Mouse (Mus musculus): ENCODE measurements at regions not wholly inside any gene's neighbourhood (a gene's known extent, or its start where the extent isn't known, plus 50 kb on each side); places are given as distances from the start of the nearest gene placed in this dataset.

DNA sequence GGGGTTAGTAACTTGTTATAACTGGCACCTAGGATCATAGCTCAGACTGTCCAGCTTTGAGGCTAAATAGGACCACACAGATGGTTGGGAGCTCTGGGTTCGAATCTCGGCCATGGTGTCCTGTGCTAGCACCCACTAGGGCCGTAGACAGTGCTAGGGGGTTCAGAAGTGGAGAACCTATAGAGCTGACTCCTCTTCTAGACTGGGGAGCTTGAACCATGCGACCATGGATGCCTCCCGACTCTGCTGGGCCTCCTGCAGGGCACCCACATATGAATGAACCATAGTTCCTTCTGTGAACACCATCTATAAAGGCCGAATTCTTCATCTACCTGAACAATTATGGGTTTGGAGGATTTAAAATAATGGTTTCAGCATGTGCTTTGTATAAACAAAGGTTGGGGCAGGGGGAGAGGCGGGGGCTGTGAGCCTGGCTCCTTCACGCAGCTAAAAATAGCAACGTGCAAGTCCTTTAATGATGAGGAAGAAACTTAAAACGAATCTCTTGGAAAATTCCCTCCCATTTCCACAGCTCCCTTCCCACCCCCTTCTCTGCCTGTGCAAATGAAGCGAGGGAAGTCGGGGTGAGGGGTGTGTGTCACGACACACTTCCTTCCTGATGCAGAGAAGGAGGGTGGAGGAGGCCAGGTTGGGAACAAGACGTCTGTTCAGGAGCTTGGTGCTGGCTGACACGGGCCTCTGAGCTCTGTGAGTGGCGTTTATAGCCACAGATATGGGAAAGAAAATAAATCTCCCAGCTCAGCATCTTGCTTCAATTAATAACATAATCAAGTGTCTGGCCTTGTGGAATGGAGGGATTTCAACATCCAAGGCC lies 71.6 kb downstream of the Syf2 start:
- no peak overlapping the region for H3K4me3 ChIP-seq (ENCODE audit: low read length)
- H3K36me3 ChIP-seq (ENCODE audit: control insufficient read depth, insufficient read depth, low read length) = no peaks in the 10 kb centered on the region
- no peak overlapping the region for H3K9ac ChIP-seq (ENCODE audit: low read depth, low read length)
- H3K27me3 ChIP-seq (ENCODE audit: control insufficient read depth, insufficient read depth, low read length) = no peaks in the 10 kb centered on the region
- 36% methylated on average over 16 of the region's 16 CpGs for WGBS
- peak; percentile 79; the same call in 1 of the 2 replicates for ATAC-seq (ENCODE audit: low FRiP score, low TSS enrichment)
- H3K4me2 ChIP-seq (replicated peaks; ENCODE audit: low read depth, low read length) = no peak overlapping the region
- no peaks in the 10 kb centered on the region for H3K9me3 ChIP-seq (ENCODE audit: control insufficient read depth, low read length)
- H3K4me1 ChIP-seq (ENCODE audit: control insufficient read depth, insufficient read depth, low read length) = peaks cover 3% of the 10 kb centered on the region; the same call in 1 of the 2 replicates
- peak overlapping the region; percentile 21; the same call in 1 of the 2 replicates for H3K27ac ChIP-seq (ENCODE audit: low read depth, low read length)

DNA sequence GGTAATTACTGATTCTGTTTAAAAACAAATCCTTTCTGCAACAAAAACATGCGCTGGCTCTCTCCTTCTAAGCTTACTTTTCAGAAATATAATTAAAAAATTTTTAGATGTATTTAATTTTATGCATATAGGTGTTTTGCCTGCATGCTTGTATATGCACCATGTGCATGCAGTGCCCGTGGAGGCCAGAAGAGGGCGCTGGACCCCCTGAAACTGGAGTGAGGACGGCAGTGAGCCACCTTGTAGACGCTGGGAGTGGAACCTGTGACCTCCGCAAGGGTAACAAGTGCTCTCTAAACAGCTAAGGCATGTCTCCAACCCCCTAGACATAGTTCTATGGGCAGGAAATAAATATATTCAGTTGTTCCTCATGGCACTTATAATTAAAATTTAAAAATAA lies 80.7 kb downstream of the Syf2 start:
- H3K9me3 ChIP-seq (ENCODE audit: control insufficient read depth, low read length) = no peaks in the 10 kb centered on the region
- no peak overlapping the region for H3K9ac ChIP-seq (ENCODE audit: low read depth, low read length)
- H3K27me3 ChIP-seq (ENCODE audit: control insufficient read depth, insufficient read depth, low read length) = no peaks in the 10 kb centered on the region
- no peak overlapping the region for H3K27ac ChIP-seq (ENCODE audit: low read depth, low read length)
- no peaks in the 10 kb centered on the region for H3K36me3 ChIP-seq (ENCODE audit: control insufficient read depth, insufficient read depth, low read length)
- ATAC-seq (ENCODE audit: low FRiP score, low TSS enrichment) = no peak
- H3K4me3 ChIP-seq (ENCODE audit: low read length) = no peak overlapping the region
- 77% methylated on average over 6 of the region's 6 CpGs for WGBS
- H3K4me2 ChIP-seq (replicated peaks; ENCODE audit: low read depth, low read length) = no peak overlapping the region
- no peaks in the 10 kb centered on the region for H3K4me1 ChIP-seq (ENCODE audit: control insufficient read depth, insufficient read depth, low read length)

DNA sequence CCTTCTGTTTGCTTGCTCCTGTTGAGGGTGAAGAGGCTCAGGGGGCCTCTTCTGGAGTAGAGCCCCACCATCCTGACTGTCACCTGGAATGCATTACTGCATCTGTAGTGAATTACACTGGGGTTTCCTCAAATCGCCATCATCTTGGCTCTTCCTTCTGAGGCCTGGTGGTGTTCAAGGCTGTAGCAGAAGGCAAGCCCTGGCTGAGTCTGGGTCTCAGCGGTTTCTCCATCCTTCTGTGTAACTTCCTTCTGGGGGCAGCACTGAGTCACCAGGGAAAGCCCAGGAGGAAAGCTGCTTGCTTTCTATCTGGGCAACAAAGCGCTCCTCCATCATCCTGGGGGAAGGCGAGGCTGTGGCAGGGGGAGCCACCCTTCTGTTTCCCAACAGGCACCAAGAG lies 82.2 kb downstream of the Syf2 start:
- H3K27ac ChIP-seq (ENCODE audit: low read depth, low read length) = no peak overlapping the region

DNA sequence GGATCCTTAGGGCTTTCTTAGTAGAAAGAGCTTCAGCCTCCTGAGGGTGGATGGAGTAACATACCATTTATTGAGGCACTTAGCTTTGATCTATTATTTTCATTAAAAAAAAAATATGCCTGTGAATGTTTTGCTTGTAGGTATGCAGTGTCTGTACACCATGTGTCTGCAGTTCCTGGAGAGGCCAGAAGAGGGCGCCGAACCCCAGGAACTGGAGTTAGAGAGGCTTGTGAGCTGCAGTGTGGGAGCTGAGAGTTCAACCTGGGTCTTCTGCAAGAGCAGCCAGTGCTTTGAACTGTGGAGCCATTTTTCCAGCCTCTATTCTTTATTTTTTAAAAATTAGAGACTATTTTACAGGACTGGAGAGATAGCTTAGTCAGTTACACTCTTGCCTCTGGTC lies 83.2 kb downstream of the Syf2 start:
- no peak overlapping the region for H3K4me3 ChIP-seq (ENCODE audit: low read length)
- no peaks in the 10 kb centered on the region for H3K36me3 ChIP-seq (ENCODE audit: control insufficient read depth, insufficient read depth, low read length)
- no peak overlapping the region for H3K27ac ChIP-seq (ENCODE audit: low read depth, low read length)
- 62% methylated on average over 2 of the region's 2 CpGs for WGBS
- H3K4me2 ChIP-seq (replicated peaks; ENCODE audit: low read depth, low read length) = no peak overlapping the region
- H3K27me3 ChIP-seq (ENCODE audit: control insufficient read depth, insufficient read depth, low read length) = no peaks in the 10 kb centered on the region
- ATAC-seq (ENCODE audit: low FRiP score, low TSS enrichment) = no peak
- no peaks in the 10 kb centered on the region for H3K9me3 ChIP-seq (ENCODE audit: control insufficient read depth, low read length)
- H3K4me1 ChIP-seq (ENCODE audit: control insufficient read depth, insufficient read depth, low read length) = no peaks in the 10 kb centered on the region
- no peak overlapping the region for H3K9ac ChIP-seq (ENCODE audit: low read depth, low read length)

More for the DNA sequence above, 82.2 kb downstream of the Syf2 start:
- no peak for ATAC-seq (ENCODE audit: low FRiP score, low TSS enrichment)
- Histone ChIP-seq H3K36me3 (ENCODE audit: control insufficient read depth, insufficient read depth, low read length) (no peaks in the 10 kb centered on the region), H3K4me1 (ENCODE audit: control insufficient read depth, insufficient read depth, low read length) (no peaks in the 10 kb centered on the region), H3K9me3 (ENCODE audit: control insufficient read depth, low read length) (no peaks in the 10 kb centered on the region), H3K4me3 (ENCODE audit: low read length) (no peak overlapping the region), H3K27me3 (ENCODE audit: control insufficient read depth, insufficient read depth, low read length) (no peaks in the 10 kb centered on the region), H3K9ac (ENCODE audit: low read depth, low read length) (no peak overlapping the region), H3K4me2 (replicated peaks; ENCODE audit: low read depth, low read length) (no peak overlapping the region)
- 81% methylated on average over 4 of the region's 4 CpGs for WGBS

DNA sequence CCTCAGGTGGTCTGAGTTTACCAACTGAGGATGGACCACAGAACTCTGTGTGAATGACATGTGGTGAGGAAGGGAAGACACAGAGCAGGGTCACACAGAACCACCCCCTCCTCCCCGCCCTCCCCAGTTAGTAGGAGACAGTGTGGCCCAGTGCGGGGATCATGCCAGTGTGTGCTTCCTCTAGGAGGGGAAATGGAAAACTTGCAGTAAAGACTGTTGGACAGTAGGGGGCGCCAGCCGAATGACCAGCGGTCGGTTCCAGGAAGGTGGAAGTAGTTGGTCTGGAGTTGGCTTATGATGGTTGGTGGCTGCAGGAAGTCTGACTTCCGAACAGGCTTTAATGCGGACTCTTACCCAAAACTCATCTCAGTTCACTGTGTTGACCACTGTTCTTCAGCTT lies 87.3 kb downstream of the Syf2 start:
- no peaks in the 10 kb centered on the region; the same call in 1 of the 2 replicates for H3K9me3 ChIP-seq (ENCODE audit: control insufficient read depth, low read length)
- H3K27ac ChIP-seq (ENCODE audit: low read depth, low read length) = no peak overlapping the region
- H3K4me2 ChIP-seq (replicated peaks; ENCODE audit: low read depth, low read length) = no peak overlapping the region
- no peak for ATAC-seq (ENCODE audit: low FRiP score, low TSS enrichment)
- H3K36me3 ChIP-seq (ENCODE audit: control insufficient read depth, insufficient read depth, low read length) = no peaks in the 10 kb centered on the region
- H3K4me1 ChIP-seq (ENCODE audit: control insufficient read depth, insufficient read depth, low read length) = no peaks in the 10 kb centered on the region
- H3K9ac ChIP-seq (ENCODE audit: low read depth, low read length) = no peak overlapping the region
- 20% methylated on average over 8 of the region's 8 CpGs for WGBS
- H3K27me3 ChIP-seq (ENCODE audit: control insufficient read depth, insufficient read depth, low read length) = no peaks in the 10 kb centered on the region
- no peak overlapping the region for H3K4me3 ChIP-seq (ENCODE audit: low read length)

DNA sequence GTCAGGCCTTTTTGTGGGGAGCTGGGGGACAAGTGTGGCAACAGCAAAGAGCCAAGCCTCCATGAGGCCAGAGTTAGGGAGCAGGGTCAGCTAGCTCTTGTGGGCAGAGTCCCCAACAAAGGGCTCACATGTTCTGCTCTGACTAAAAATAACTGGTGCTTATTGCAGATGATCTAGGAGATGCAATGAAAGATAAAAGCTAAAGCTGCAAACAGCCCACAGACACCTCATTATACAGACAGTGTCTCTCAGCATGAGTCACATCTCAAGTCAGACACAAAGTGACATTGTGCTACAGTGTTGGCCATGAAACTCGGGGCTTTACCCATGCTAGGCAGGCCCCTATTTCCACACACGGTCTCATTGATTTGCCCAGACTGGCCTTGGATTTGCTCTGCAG lies 88.4 kb downstream of the Syf2 start:
- ATAC-seq (ENCODE audit: low FRiP score, low TSS enrichment) = no peak
- 76% methylated on average over 2 of the region's 2 CpGs for WGBS
- no peak overlapping the region for H3K4me3 ChIP-seq (ENCODE audit: low read length)
- no peak overlapping the region for H3K4me2 ChIP-seq (replicated peaks; ENCODE audit: low read depth, low read length)
- H3K27ac ChIP-seq (ENCODE audit: low read depth, low read length) = no peak overlapping the region
- no peaks in the 10 kb centered on the region; the same call in 1 of the 2 replicates for H3K9me3 ChIP-seq (ENCODE audit: control insufficient read depth, low read length)
- H3K4me1 ChIP-seq (ENCODE audit: control insufficient read depth, insufficient read depth, low read length) = no peaks in the 10 kb centered on the region
- H3K36me3 ChIP-seq (ENCODE audit: control insufficient read depth, insufficient read depth, low read length) = no peaks in the 10 kb centered on the region
- no peak overlapping the region for H3K9ac ChIP-seq (ENCODE audit: low read depth, low read length)
- H3K27me3 ChIP-seq (ENCODE audit: control insufficient read depth, insufficient read depth, low read length) = no peaks in the 10 kb centered on the region

DNA sequence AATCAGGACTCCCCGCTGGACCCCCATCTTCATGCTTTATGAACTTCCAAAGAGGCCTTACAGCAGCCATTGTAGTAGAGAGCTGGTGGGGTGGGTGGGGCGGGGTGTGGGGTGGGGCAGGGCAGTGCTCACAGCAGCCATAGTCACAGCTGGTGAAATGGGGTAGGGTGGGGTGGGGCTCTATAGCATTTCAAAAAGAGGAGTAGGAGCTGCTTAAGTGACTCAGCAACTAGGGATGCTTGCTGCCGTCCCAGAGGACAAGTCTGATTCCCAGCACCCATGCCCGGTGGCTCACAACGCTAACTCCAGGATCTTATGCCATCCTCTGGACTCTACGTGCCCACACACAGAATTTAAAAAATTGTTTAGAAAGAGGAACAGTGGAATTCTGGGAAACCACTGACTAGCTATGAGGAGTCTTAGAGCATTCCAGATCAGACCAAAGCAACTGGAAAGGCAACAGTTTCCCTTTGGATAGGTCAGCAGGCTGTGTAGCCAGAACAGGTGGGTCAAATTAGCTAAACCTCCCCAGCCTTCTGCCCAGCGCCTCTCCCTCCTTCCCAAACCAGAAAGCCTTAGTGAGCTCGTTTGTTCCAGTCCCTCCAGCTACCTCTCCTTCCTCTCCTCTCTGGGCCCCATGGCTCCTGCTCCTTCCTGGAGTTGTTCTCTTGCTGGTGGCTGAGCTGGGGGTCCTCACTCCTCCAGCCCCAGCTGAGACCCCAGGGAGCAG lies 89.7 kb downstream of the Syf2 start:
- H3K9ac ChIP-seq (ENCODE audit: low read depth, low read length) = no peak overlapping the region
- H3K27ac ChIP-seq (ENCODE audit: low read depth, low read length) = no peak overlapping the region
- no peak for ATAC-seq (ENCODE audit: low FRiP score, low TSS enrichment)
- no peaks in the 10 kb centered on the region for H3K4me1 ChIP-seq (ENCODE audit: control insufficient read depth, insufficient read depth, low read length)
- WGBS = 84% methylated on average over 8 of the region's 8 CpGs
- no peak overlapping the region for H3K4me2 ChIP-seq (replicated peaks; ENCODE audit: low read depth, low read length)
- H3K4me3 ChIP-seq (ENCODE audit: low read length) = no peak overlapping the region
- H3K9me3 ChIP-seq (ENCODE audit: control insufficient read depth, low read length) = no peaks in the 10 kb centered on the region; the same call in 1 of the 2 replicates
- no peaks in the 10 kb centered on the region for H3K27me3 ChIP-seq (ENCODE audit: control insufficient read depth, insufficient read depth, low read length)
- no peaks in the 10 kb centered on the region for H3K36me3 ChIP-seq (ENCODE audit: control insufficient read depth, insufficient read depth, low read length)

DNA sequence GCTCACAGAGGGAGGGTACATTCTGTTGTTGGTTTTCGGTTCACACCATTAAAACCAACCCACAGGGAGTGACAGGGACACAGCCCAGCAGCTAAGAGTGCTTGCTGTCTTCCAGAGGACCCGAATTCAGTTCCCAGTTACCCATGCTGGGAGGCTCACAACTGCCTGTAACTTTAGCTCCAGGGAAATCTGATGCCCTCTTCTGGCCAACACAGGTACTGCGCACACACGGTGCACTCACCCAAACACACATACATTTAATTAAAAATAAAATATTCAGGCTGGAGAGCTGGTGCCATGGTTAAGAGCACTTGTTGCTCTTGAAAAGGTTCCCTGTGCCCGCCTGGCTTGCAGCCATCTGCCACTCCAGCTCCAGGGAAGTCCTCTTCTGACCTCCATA lies 92.5 kb downstream of the Syf2 start:
- Histone ChIP-seq H3K27me3 (ENCODE audit: control insufficient read depth, insufficient read depth, low read length) (no peaks in the 10 kb centered on the region), H3K27ac (ENCODE audit: low read depth, low read length) (no peak overlapping the region), H3K36me3 (ENCODE audit: control insufficient read depth, insufficient read depth, low read length) (no peaks in the 10 kb centered on the region), H3K4me2 (replicated peaks; ENCODE audit: low read depth, low read length) (no peak overlapping the region), H3K9me3 (ENCODE audit: control insufficient read depth, low read length) (no peaks in the 10 kb centered on the region; the same call in 1 of the 2 replicates), H3K4me1 (ENCODE audit: control insufficient read depth, insufficient read depth, low read length) (no peaks in the 10 kb centered on the region), H3K4me3 (ENCODE audit: low read length) (no peak overlapping the region), H3K9ac (ENCODE audit: low read depth, low read length) (no peak overlapping the region)
- ATAC-seq (ENCODE audit: low FRiP score, low TSS enrichment) = no peak
- 98% methylated on average over 5 of the region's 5 CpGs for WGBS

DNA sequence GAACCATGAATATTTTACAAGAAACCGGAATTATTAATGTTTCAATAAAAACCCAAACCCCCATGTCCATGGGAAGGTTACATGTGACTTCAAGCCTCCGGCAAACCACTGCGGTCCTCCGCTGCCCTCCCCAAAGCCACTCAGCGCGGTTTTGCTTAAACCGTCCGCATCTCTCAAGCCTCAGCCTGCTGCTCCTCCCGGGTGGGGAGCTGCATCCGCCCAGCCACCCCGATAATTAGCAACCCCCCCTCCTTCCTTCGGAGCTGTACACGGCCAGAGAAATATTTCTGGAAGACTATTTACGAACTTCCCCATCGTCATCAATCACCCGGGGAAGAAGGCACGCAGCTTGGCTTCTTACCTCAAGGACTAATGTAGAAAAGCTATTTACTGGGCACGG lies 94.7 kb upstream of the Runx3 start:
- no peak overlapping the region for H3K4me3 ChIP-seq (ENCODE audit: low read length)
- no peak overlapping the region for H3K4me2 ChIP-seq (replicated peaks; ENCODE audit: low read depth, low read length)
- H3K36me3 ChIP-seq (ENCODE audit: control insufficient read depth, insufficient read depth, low read length) = no peaks in the 10 kb centered on the region
- H3K9me3 ChIP-seq (ENCODE audit: control insufficient read depth, low read length) = no peaks in the 10 kb centered on the region; the same call in 1 of the 2 replicates
- no peak for ATAC-seq (ENCODE audit: low FRiP score, low TSS enrichment)
- no peaks in the 10 kb centered on the region for H3K4me1 ChIP-seq (ENCODE audit: control insufficient read depth, insufficient read depth, low read length)
- 53% methylated on average over 18 of the region's 18 CpGs for WGBS
- H3K9ac ChIP-seq (ENCODE audit: low read depth, low read length) = 0 out of 2 replicates have a peak overlapping the region, but pooled peaks have one; percentile 12
- H3K27me3 ChIP-seq (ENCODE audit: control insufficient read depth, insufficient read depth, low read length) = no peaks in the 10 kb centered on the region
- no peak overlapping the region for H3K27ac ChIP-seq (ENCODE audit: low read depth, low read length)
